Mouse (Mus musculus) adrenal gland, adult (tissue): ENCODE measurements around the gene Evpl.

Experiments
- DNase-seq, 2 experiments: peaks; one replicate each; pipeline ENCODE4 v3.0.0; 2022 to 2023; ENCODE audit warnings: low spot score in 1 of 2; ENCODE audit not compliant: inconsistent age in 2 of 2

Gene Evpl

DNA sequence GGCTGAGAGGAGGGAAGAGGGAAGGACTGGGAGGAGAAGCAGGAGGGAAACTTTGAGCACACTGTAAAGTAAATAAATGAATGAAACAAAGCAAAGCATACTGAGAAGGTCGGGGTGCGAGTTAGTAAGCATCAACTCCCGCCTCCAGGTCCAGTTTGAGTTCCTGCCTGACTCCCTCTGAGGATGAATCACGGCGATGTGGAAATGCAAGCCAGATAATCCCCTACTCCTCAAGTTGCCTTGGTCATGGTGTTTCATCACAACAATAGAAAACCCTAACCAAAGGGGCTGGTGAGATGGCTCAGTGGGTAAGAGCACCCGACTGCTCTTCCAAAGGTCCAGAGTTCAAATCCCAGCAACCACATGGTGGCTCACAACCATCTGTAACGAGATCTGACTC is 61.9 kb downstream of the Evpl start:
- DNase-seq, result peak in 1 of 2 experiments; percentile 78

DNA sequence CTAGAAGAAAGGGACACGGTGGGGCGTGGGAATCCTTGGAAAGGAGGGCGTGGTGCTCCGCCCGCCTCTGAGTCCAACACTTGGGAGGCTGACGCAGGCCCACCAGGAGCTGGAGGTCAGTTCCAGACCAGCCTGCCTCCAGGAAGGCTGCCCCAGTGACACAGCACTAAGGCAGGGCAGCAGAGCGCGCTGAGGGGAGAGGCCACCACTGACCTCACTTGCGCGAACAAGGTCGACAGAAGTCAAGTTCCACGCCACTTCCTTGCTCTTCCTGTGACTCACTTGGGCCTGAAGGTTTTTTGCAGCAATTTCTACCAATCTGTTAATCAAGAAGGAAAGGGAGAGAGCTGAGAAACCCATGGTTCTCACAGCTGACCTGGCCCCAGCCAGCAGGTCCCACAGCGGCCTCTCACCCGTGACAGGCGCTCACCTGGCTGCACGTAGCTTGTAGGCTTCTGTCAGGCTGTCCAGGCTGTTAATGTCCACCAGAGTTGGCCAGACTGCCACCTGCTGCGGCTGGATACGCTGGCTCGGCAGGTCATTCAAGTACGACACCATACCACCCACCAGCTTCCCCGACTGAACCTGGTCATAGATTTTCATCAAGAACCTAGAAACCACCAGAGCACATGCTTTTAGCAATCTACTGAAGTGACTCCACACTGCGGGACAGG is 63.0 kb downstream of the Evpl start:
- DNase-seq, result peak in 1 of 2 experiments; percentile 84

DNA sequence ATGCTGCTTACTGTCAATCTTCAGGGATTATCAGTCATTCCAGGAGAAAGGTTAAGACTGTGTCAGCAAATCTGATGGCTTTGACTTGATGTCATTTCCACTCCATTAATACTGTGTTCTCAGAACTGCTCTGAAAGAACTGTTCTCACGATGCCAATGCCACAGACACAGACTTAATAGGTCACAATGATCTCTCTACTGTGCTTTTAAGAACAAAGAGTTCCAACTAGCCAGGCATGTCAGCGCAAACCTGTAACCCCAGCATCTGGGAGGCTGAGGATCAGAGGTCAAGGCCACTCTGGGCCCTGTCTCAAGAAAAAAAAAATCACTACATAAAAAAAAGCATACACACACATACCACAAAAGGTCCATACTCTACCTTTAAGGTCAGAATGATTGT is 65.9 kb downstream of the Evpl start:
- DNase-seq, result peak in 1 of 2 experiments; percentile 52
